Mouse (Mus musculus) B cell, adult 2 months (primary cell): ENCODE measurements around the gene Apbb2.

Source experiments
- DNase-seq, 2 experiments: peaks; one replicate each; pipeline ENCODE4 v3.0.0; 2022

Apbb2 gene

DNA sequence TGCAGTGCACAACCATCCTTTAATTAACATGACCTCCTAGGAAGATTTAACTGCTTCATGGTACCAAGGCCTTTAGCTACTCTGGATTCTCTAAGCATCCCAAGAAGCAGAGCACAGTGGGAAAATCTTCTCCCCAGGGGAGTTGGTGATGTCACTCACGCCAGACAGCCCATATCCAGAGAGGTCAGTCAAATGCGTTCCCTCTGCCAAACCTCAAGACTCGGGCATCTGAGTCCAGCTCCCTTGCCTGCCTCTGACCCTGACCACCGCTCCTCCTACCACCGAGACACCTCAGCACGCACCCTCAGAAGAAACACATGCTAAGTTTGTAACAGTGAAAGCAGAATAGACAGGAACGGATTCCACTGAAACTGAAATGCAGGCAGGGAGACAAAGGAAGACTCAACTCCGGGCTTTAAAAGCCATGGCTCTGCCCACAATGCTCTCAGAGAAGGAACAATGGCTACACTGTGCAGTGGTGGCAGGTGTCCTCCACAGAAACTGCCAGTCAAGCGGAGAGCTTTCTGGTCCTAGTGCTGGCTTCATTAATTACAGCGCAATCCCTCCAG is 72.9 kb downstream of the Apbb2 start:
- DNase-seq: no peak

GRCm38 (mm10) chr5:66543761-66544160 is 74.8 kb downstream of the Apbb2 start:
- DNase-seq: no peak

- DNase-seq: no peak
These were observed 75.2 kb downstream of the Apbb2 start for GRCm38 (mm10) chr5:66543344-66543743.

GRCm38 (mm10) chr5:66542521-66542920 is 76.1 kb downstream of the Apbb2 start:
- no peak for DNase-seq

- DNase-seq: no peak
These were observed 77.2 kb downstream of the Apbb2 start for GRCm38 (mm10) chr5:66541385-66541784.

- no peak for DNase-seq
These were observed 78.3 kb downstream of the Apbb2 start for GRCm38 (mm10) chr5:66540246-66540645.

DNA sequence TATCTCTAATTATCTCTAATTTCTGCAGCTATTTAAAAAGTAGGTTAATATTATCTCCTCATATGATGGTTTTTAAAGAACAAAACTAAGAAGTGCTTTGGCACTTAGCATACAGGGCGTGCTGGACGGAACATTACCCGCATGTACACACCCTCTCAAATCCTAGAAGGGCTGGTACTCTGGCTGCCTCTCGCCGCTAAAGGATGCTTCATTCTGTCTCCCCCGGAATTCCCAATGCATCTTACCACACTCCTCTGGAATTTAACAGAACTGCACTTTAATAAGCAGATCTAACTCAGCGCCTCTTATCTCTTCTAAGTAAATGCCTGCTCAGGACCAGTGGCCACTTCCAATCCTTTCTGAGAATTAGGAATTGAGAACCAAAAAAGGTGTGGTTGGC is 80.8 kb downstream of the Apbb2 start:
- no peak for DNase-seq

DNA sequence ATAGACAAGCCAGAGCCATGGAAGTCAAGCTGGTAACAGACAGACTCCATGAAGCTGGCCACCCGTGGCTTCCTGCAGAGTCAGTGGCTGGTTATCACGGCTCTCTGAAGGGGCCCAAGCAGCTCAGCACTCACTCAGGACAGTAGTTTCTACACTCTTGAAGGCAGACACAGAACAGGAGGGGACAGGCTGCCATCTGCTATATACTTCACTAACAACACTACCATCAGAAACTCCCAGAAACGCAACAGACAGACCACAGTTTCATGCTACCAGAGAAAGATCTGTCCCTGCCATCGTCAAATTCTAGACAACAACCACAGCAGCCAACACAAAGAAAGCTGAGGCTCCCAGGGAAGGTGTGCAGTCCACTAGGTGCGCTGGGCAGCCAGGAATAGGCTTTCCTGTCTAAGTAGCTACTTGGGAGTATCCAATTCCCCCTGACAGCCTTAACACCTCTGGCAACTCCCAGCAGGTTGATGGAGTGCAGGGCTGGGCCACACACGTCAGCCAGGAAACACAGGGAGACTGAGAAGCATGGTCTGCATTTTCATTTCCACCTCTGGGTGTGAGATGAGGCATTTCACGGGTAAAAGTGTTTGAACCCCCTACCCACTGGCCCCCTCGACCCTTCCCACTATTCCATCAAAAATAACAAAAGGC is 81.8 kb downstream of the Apbb2 start:
- no peak for DNase-seq

- DNase-seq: no peak
These were observed 82.9 kb downstream of the Apbb2 start for GRCm38 (mm10) chr5:66535566-66536236.

DNA sequence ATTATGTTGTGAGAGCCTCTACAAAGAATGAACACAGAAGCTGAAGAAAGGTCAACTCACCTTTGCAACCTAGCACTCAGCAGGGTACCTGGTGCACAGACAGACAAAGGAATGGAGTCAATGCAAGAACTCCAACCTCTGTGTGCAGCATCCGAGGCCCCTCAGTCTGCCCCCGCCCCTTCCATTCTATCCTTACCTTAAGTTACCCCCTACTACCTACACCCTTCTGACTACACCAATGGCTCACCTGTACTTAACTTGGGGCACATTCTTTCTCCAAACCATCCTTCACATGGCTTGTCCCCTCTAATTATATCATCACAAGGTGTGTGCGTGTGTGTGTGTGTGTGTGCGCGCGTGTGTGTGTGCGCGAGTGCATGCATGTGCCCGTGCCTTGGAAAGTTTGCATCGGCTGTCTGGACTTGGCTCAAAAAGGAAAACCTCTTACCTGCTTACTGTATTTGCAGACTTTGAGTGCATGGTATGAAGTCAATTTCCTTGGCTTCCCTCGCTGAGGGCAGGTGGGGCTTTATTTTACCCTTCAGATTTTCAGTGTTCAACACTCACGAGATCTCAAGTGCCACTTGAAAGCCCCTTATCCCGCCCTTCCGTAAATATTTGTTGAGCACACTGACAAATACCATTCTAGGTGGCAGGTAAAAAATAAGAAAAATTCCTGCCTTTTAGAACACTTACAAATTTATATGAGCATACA is 84.7 kb downstream of the Apbb2 start:
- DNase-seq: no peak

- no peak for DNase-seq
These were observed 85.8 kb downstream of the Apbb2 start for GRCm38 (mm10) chr5:66532827-66533226.

- DNase-seq: no peak
These were observed 88.2 kb downstream of the Apbb2 start for GRCm38 (mm10) chr5:66530361-66530760.

GRCm38 (mm10) chr5:66529631-66530030 is 89.0 kb downstream of the Apbb2 start:
- no peak for DNase-seq

DNA sequence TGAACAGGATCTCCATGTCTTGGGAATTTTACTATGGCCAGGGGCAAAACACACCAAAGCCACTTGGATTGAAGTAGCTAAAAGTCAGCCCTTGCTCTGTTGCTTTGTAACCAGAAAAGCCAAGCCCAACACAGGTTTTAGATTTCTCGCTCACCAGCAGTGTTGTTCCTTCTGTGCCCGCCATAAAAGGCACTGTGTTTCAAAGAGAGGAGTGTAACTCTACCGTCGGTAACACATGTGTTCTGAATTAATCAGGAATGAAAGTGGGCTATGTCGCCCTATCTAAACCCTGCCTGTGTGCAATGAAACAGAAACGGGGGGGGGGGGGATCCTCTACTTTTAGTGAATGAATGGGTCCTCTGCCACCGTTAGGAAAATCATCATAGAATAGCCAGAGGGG is 90.0 kb downstream of the Apbb2 start:
- DNase-seq: no peak

DNA sequence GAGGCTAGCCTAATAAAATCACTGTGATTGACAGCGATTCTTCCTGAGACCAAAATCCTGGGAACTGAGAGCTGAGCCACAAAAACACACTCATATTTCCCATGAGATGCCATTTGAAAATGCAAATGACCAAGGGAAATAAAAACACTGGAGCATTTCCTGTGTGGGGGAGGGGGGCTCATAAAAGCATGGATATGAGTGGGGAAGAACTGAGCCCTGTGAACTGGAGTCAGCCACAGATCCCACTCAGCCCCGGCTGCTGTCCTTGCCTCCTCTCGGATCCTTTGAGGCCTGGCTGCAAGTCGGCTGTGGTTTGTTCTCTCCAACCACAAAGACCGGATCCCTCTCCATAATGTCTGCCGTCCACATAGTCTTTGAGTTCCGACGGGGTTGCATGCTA is 91.5 kb downstream of the Apbb2 start:
- DNase-seq: no peak

- DNase-seq: peak; percentile 11 to 19
These were observed 93.6 kb downstream of the Apbb2 start for GRCm38 (mm10) chr5:66525002-66525401.

DNA sequence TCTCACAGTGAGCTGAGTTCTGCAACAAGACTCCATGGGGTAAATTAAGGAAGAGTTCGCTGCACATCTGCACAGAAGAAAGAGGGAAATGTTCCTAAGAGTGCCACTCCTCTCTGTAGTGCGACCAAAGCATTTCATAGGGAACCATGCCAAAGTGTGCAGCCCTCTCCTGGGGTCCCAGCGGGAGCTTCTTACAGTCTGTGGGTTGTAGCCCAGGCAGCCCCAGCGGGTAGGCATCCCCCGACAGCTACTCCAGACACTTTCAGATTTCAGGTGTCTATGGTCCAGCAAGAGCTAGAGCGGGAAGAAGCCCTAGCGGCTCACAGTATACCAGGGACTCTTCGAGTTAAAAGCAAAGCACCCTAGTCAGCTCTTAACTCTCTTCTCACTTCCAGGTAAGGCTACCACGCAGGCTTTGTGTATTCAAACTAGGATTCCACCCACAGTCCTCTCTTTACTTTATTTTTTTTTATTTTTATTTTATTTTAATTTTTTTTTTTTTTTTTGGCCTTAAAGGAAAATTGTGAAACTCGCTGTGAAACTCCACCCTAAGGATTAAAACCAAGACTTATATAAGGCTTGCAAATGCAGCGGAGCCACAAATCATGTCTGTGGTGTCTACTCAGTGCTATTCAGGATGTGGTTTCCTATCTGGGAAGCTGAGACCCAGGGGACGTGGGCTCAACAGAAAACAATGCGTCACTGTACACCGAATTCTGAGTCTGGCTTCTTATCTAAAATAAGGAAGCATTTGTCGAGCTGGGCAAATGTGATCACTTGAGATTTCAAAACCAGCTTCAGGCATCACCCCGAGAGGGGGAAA is 94.7 kb downstream of the Apbb2 start:
- DNase-seq: peak; percentile 36 to 55

- DNase-seq: no peak
These were observed 97.3 kb downstream of the Apbb2 start for GRCm38 (mm10) chr5:66521250-66521649.

- no peak for DNase-seq
These were observed 99.1 kb downstream of the Apbb2 start for GRCm38 (mm10) chr5:66519511-66519910.

- no peak for DNase-seq
These were observed 100.1 kb downstream of the Apbb2 start for GRCm38 (mm10) chr5:66518411-66519006.

DNA sequence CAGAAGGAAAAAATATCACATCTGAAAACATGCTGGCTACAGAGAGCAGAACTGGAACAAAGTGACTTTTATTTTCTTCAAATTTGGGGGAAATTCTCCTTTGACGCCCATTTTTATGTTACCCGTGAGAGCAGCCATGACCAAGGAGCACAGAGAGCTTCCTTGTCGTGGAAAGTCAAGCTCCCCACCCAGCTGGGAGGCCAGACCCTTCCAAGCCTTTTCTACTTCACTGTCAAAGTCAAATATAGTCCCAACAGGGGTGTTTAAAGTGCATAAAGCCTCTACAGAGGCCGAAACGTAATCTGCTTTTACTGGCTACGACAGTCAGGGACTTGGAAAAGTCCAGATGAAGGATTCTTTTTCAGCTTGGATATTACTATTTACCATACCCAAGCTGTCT is 101.1 kb downstream of the Apbb2 start:
- no peak for DNase-seq

DNA sequence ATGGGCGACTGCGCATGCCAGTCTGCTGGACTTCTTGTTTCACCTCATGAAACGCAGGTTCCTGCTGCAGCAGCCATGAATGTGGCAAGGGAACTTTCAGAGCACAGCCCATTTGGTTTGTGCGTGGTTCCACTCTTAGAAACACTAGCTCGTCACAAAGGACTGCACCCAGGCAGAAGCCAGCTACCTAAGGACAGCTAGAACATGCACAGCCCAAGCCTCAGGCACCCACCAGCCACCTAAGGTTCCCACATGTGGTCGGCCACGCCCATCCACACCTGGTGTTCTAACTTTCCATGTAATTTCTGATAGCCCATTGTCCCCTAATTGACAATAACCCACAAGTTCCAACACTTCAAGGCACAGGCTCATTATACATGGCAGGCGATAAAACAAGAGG is 102.3 kb downstream of the Apbb2 start:
- DNase-seq: no peak
